Mouse (Mus musculus): ENCODE data around the gene Gm37240. TPM values are rescaled to one million over a fixed set of nuclear protein-coding genes. Genes with fewer than 3 reads are reported as not detected.

Gm37240 gene
- polyA plus RNA-seq, 1 experiment from 2014 or later: 3.3 TPM

DNA sequence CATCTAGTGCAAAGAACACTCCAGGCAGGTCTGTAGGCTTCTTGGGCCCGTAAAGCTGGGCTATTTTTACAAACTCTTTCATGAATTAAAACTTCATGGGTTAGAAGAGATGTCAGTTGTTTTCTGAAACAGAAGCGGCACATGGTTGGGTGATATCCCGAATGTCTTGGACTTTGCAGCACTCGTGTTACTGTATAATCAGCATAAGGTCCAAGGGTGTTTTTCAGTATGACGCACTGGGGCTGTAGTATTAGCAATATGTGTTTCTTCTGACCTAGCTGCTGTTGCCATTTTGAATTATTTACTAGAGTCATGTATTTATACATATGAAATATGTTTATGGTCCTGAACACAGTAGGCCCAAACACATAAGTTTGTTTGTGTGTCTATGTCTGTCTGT is 961.2 kb downstream of the Gm37240 start:
- H3K9ac ChIP-seq (ENCODE audit: low read depth, low read length): no peak overlapping the region; the same call in 1 of the 2 replicates
- no peaks in the 10 kb centered on the region for H3K4me1 ChIP-seq (replicated peaks; ENCODE audit: control insufficient read depth, insufficient read depth, low read length)
- no peak for TF ChIP-seq CTCF (IDR thresholded peaks at IDR 0.05; ENCODE audit: low read depth)
- H3K27ac ChIP-seq (ENCODE audit: low read depth, low read length): 0 out of 2 replicates have a peak overlapping the region, but pooled peaks have one; percentile 28
- H3K4me3 ChIP-seq (ENCODE audit: low read depth, low read length): no peak overlapping the region
- no peaks in the 10 kb centered on the region for H3K36me3 ChIP-seq (ENCODE audit: control insufficient read depth, insufficient read depth)
- ATAC-seq: peak; percentile 57
- no peak overlapping the region for H3K4me2 ChIP-seq (replicated peaks; ENCODE audit: low read depth)
- 62% methylated on average over 5 of the region's 5 CpGs for WGBS
- H3K27me3 ChIP-seq (replicated peaks; ENCODE audit: control insufficient read depth, insufficient read depth, low read length): no peaks in the 10 kb centered on the region
- H3K9me3 ChIP-seq (ENCODE audit: control insufficient read depth): no peaks in the 10 kb centered on the region

DNA sequence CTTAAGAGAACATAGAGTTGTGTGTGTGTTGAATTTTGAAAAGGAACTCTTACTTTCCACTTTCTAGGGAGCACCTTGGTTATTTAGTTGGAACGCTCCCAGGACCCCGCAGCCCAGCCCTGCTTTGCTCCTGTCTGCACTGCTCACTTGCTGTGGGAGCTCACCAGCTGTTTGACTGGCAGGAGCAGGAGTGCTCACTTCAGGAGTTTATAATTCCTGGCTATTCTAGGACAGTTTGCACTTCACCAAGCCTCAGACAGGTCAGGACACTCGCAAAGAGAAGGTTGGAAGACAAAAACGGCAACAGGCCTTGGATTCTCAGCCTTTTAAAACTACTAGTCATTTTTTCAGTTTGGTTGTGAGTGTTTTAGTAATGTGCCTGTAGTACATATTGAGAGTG is 962.1 kb downstream of the Gm37240 start:
- no peak overlapping the region for H3K4me2 ChIP-seq (replicated peaks; ENCODE audit: low read depth)
- H3K9me3 ChIP-seq (ENCODE audit: control insufficient read depth): no peaks in the 10 kb centered on the region
- no peak for TF ChIP-seq CTCF (IDR thresholded peaks at IDR 0.05; ENCODE audit: low read depth)
- no peak overlapping the region for H3K27ac ChIP-seq (ENCODE audit: low read depth, low read length)
- WGBS: 78% methylated on average over 4 of the region's 4 CpGs
- no peak for ATAC-seq
- no peaks in the 10 kb centered on the region for H3K27me3 ChIP-seq (replicated peaks; ENCODE audit: control insufficient read depth, insufficient read depth, low read length)
- no peaks in the 10 kb centered on the region for H3K4me1 ChIP-seq (replicated peaks; ENCODE audit: control insufficient read depth, insufficient read depth, low read length)
- H3K36me3 ChIP-seq (ENCODE audit: control insufficient read depth, insufficient read depth): no peaks in the 10 kb centered on the region
- no peak overlapping the region for H3K9ac ChIP-seq (ENCODE audit: low read depth, low read length)
- H3K4me3 ChIP-seq (ENCODE audit: low read depth, low read length): no peak overlapping the region

DNA sequence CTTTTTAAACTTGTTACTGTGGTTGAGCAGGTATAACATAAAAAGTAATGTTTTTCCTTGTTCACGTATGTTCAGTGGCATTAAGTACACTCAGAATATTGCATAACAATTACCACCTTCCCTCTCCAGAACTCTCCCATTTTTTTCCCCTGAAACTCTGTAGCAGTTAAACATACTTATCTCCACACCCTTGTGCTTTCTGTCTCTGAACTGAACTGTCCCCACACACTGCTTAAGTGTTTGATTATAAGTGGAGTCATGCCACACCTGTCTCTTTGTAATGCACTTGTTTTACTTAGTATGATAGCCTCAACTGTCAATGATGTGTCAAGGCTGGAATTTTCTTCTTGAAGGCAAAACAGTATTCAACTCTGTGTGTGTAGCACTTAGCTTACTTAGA is 963.6 kb downstream of the Gm37240 start:
- Histone ChIP-seq H3K27ac (ENCODE audit: low read depth, low read length) (no peak overlapping the region), H3K4me3 (ENCODE audit: low read depth, low read length) (no peak overlapping the region), H3K9me3 (ENCODE audit: control insufficient read depth) (no peaks in the 10 kb centered on the region), H3K36me3 (ENCODE audit: control insufficient read depth, insufficient read depth) (no peaks in the 10 kb centered on the region), H3K9ac (ENCODE audit: low read depth, low read length) (no peak overlapping the region), H3K4me1 (replicated peaks; ENCODE audit: control insufficient read depth, insufficient read depth, low read length) (no peaks in the 10 kb centered on the region), H3K4me2 (replicated peaks; ENCODE audit: low read depth) (no peak overlapping the region), H3K27me3 (replicated peaks; ENCODE audit: control insufficient read depth, insufficient read depth, low read length) (no peaks in the 10 kb centered on the region)
- WGBS: 37% methylated on average over 1 of the region's 1 CpGs
- TF ChIP-seq CTCF (IDR thresholded peaks at IDR 0.05; ENCODE audit: low read depth): no peak
- ATAC-seq: peak; percentile 63

DNA sequence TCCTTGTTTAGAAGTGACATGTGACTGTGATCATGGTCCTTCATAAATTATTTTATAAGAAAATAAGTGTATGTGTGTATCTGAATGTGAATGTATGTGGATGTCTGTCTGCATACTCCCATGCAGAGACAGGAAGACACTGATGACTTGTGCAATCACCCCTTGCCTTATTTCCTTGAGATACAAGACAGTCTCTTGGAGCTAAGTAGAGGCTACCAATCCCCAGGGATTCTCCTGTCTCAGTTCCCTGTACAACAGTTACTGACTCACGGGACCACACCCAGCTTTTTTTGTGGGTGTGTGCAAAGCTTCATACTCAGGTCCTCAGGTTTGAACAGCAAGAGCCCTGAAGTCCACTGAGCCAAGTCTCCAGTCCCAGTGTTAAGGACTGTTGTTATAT is 964.1 kb downstream of the Gm37240 start:
- Histone ChIP-seq H3K9me3 (ENCODE audit: control insufficient read depth) (no peaks in the 10 kb centered on the region), H3K4me2 (replicated peaks; ENCODE audit: low read depth) (no peak overlapping the region), H3K9ac (ENCODE audit: low read depth, low read length) (no peak overlapping the region), H3K36me3 (ENCODE audit: control insufficient read depth, insufficient read depth) (no peaks in the 10 kb centered on the region), H3K4me3 (ENCODE audit: low read depth, low read length) (no peak overlapping the region), H3K4me1 (replicated peaks; ENCODE audit: control insufficient read depth, insufficient read depth, low read length) (no peaks in the 10 kb centered on the region), H3K27me3 (replicated peaks; ENCODE audit: control insufficient read depth, insufficient read depth, low read length) (no peaks in the 10 kb centered on the region), H3K27ac (ENCODE audit: low read depth, low read length) (no peak overlapping the region)
- 46% methylated on average over 1 of the region's 1 CpGs for WGBS
- peak; percentile 36 for ATAC-seq
- no peak for TF ChIP-seq CTCF (IDR thresholded peaks at IDR 0.05; ENCODE audit: low read depth)

DNA sequence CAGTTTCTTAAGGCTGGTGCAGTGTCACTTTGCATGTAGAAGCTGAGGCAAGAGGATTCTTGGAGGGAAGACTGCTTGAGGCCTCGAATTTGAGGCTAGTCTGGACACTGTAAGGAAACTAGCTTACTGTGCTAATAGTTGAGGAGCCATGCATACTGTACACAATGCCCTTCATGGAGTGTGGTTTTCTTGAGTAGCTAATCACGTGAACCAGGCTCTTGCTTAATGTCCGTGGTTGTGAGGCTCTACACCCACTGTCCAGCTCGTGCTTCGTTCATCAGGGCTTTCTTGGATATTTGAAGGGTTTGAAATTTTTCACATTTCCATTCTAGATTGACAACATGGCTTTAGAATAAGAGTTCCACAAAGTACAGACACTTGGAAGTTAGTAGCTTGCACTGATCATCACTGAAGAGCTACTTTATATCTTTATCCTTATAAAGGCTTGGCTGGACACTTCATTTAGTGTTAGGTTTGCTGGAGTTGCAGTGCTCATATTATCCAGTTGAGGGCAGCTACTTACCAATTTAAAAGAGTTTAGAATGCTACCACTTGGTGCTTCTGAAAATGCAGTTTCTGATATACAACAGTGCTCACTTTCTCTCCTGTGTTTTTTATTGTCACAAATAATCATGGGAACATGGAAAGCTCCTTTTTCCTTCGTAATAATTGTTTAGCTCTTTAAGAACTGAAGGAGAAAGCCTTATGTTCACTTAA is 965.5 kb downstream of the Gm37240 start:
- ATAC-seq: no peak
- Histone ChIP-seq H3K36me3 (ENCODE audit: control insufficient read depth, insufficient read depth) (no peaks in the 10 kb centered on the region), H3K4me3 (ENCODE audit: low read depth, low read length) (no peak overlapping the region), H3K27ac (ENCODE audit: low read depth, low read length) (no peak overlapping the region), H3K27me3 (replicated peaks; ENCODE audit: control insufficient read depth, insufficient read depth, low read length) (no peaks in the 10 kb centered on the region), H3K4me1 (replicated peaks; ENCODE audit: control insufficient read depth, insufficient read depth, low read length) (no peaks in the 10 kb centered on the region), H3K4me2 (replicated peaks; ENCODE audit: low read depth) (no peak overlapping the region), H3K9me3 (ENCODE audit: control insufficient read depth) (no peaks in the 10 kb centered on the region), H3K9ac (ENCODE audit: low read depth, low read length) (no peak overlapping the region)
- 76% methylated on average over 6 of the region's 6 CpGs for WGBS
- TF ChIP-seq CTCF (IDR thresholded peaks at IDR 0.05; ENCODE audit: low read depth): peak; percentile 76

DNA sequence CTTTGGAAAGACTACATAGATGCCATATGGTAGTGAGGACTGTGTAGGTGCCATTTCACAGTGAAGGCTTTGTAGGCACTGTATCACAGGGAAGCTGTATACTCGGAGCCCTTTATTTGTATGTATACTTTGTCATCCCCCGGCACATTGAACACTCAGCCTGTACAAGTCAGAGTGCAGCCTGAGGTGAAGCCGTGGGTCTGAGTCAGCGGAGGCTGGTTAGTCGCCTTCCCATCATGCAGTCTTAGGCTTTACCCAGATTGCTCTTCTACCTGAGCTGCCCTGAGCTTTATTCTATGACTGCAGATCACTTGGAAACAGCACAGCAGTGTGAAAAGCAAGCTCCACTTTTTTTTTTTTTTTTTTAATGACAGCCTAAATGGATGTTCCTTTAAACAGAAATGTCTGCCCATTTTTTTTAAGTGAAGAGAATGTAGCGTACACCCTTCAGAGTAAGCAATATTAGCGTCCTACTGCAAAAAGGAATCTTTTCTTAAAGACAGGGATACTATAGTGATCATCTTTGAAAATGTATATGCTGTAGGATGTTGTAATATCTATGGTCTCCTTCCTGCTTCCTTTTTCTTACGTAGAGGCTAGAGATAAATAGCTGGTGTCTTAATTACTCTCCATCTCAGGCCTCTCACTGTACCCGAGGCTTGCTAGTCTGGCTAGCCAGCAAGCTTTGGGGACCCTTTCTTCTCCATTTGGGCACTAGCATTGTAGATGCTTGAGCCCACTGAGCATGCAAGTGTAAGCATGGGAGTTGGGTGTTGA is 969.2 kb downstream of the Gm37240 start:
- Histone ChIP-seq H3K36me3 (ENCODE audit: control insufficient read depth, insufficient read depth) (no peaks in the 10 kb centered on the region), H3K9ac (ENCODE audit: low read depth, low read length) (no peak overlapping the region), H3K27me3 (replicated peaks; ENCODE audit: control insufficient read depth, insufficient read depth, low read length) (no peaks in the 10 kb centered on the region), H3K4me3 (ENCODE audit: low read depth, low read length) (no peak overlapping the region), H3K27ac (ENCODE audit: low read depth, low read length) (no peak overlapping the region), H3K4me2 (replicated peaks; ENCODE audit: low read depth) (no peak overlapping the region), H3K9me3 (ENCODE audit: control insufficient read depth) (no peaks in the 10 kb centered on the region), H3K4me1 (replicated peaks; ENCODE audit: control insufficient read depth, insufficient read depth, low read length) (no peaks in the 10 kb centered on the region)
- no peak for ATAC-seq
- 70% methylated on average over 9 of the region's 9 CpGs for WGBS
- TF ChIP-seq CTCF (IDR thresholded peaks at IDR 0.05; ENCODE audit: low read depth): no peak

Measured in intestine, postnatal 0 days (tissue).